Mouse (Mus musculus) midbrain, embryonic 11.5 days (tissue): ENCODE data around the gene Msx1. TPM values are rescaled to one million over a fixed set of nuclear protein-coding genes. Genes with fewer than 3 reads are reported as not detected.
"Not testable (repeated sequence)": the region's sequence is repeated elsewhere in the genome, so short reads cannot be mapped to it uniquely, and the experiment has no call there.

Experiments
- ATAC-seq: fragments of 200-750 bp; cut with Nextera tagmentation; 2 replicates; pipeline ENCODE4 v1.8.0; 2017; ENCODE audit warnings: moderate TSS enrichment, moderate library complexity; ENCODE audit not compliant: low FRiP score
- DNase-seq: peaks from one replicate; pipeline ENCODE4 v3.0.0; 2015; ENCODE audit warnings: low spot score; ENCODE audit errors: missing footprints
- H3K27ac ChIP-seq: fragments of 300-500 bp; sonication (generic); 2 replicates; pipeline ENCODE4 v1.5.1; 2014; ENCODE audit warnings: low read depth, low read length
- H3K27me3 ChIP-seq: fragments of 300-500 bp; sonication (generic); 2 replicates; pipeline ENCODE4 v1.6.1; 2014; ENCODE audit warnings: mild to moderate bottlenecking, low read length, moderate library complexity, mixed read lengths; ENCODE audit not compliant: control insufficient read depth, insufficient read depth
- H3K36me3 ChIP-seq: fragments of 300-500 bp; sonication (generic); 2 replicates; pipeline ENCODE4 v1.6.1; 2014; ENCODE audit warnings: mild to moderate bottlenecking, low read length, moderate library complexity, mixed read lengths; ENCODE audit not compliant: control insufficient read depth, insufficient read depth
- H3K4me1 ChIP-seq: fragments of 300-500 bp; sonication (generic); 2 replicates; pipeline ENCODE4 v1.6.1; 2014; ENCODE audit warnings: low read length; ENCODE audit not compliant: control insufficient read depth, insufficient read depth
- H3K4me2 ChIP-seq: fragments of 300-500 bp; sonication (generic); 2 replicates; pipeline ENCODE4 v1.6.1; 2014; ENCODE audit warnings: mild to moderate bottlenecking, moderate library complexity
- H3K4me3 ChIP-seq: fragments of 300-500 bp; sonication (generic); 2 replicates; pipeline ENCODE4 v1.5.1; 2014; ENCODE audit warnings: low read depth, low read length
- H3K9ac ChIP-seq: fragments of 300-500 bp; sonication (generic); 2 replicates; pipeline ENCODE4 v1.6.1; 2014; ENCODE audit warnings: low read length
- H3K9me3 ChIP-seq: fragments of 300-500 bp; sonication (generic); 2 replicates; pipeline ENCODE4 v1.6.1; 2016; ENCODE audit warnings: low read length; ENCODE audit not compliant: control insufficient read depth
- WGBS: fragments of 180-500 bp; shearing (Covaris S2); extraction: QIAGEN DNeasy Blood & Tissue Kit; methylation state at CpG from one replicate; pipeline ENCODE4 v1.1.7; 2014; 5-methylcytosine and 5-hydroxymethylcytosine counted together
- polyA plus RNA-seq: library from polyadenylated mRNA; unstranded; fragments of >200 nt; fragmentation: Nextera tagmentation; extraction: Ambion mirVana; gene quantifications from 2 replicates; pipeline ENCODE4 v1.2.1, GENCODE M21; 2014

Gene Msx1
- polyA plus RNA-seq, 1 experiment from 2014 or later: 104 TPM

- Histone ChIP-seq H3K27ac (no peak overlapping the region), H3K4me1 (peaks cover 9% of the 10 kb centered on the region), H3K4me3 (no peak overlapping the region), H3K36me3 (no peaks in the 10 kb centered on the region), H3K4me2 (no peak overlapping the region), H3K9ac (no peak overlapping the region), H3K9me3 (no peaks in the 10 kb centered on the region), H3K27me3 (peaks cover 3% of the 10 kb centered on the region; the same call in 1 of the 2 replicates)
- peak; percentile 84 for DNase-seq
- ATAC-seq: peak; percentile 78
- 31% methylated on average over 8 of the region's 8 CpGs for WGBS
Measured at GRCm38 (mm10) chr5:37848991-37849719, 24.8 kb upstream of the Msx1 start.

- H3K27ac ChIP-seq: no peak overlapping the region
- H3K4me1 ChIP-seq: peaks cover 15% of the 10 kb centered on the region
- DNase-seq (no peak), ATAC-seq (peak; percentile 23; the same call in 1 of the 2 replicates)
- H3K4me2 ChIP-seq: no peak overlapping the region
- no peak overlapping the region for H3K9ac ChIP-seq
- peaks cover 78% of the 10 kb centered on the region for H3K27me3 ChIP-seq
- H3K9me3 ChIP-seq: no peaks in the 10 kb centered on the region
- H3K36me3 ChIP-seq: no peaks in the 10 kb centered on the region
- H3K4me3 ChIP-seq: no peak overlapping the region
- WGBS: 32% methylated on average over 3 of the region's 3 CpGs
Measured at GRCm38 (mm10) chr5:37836267-37836646, 11.9 kb upstream of the Msx1 start.

DNA sequence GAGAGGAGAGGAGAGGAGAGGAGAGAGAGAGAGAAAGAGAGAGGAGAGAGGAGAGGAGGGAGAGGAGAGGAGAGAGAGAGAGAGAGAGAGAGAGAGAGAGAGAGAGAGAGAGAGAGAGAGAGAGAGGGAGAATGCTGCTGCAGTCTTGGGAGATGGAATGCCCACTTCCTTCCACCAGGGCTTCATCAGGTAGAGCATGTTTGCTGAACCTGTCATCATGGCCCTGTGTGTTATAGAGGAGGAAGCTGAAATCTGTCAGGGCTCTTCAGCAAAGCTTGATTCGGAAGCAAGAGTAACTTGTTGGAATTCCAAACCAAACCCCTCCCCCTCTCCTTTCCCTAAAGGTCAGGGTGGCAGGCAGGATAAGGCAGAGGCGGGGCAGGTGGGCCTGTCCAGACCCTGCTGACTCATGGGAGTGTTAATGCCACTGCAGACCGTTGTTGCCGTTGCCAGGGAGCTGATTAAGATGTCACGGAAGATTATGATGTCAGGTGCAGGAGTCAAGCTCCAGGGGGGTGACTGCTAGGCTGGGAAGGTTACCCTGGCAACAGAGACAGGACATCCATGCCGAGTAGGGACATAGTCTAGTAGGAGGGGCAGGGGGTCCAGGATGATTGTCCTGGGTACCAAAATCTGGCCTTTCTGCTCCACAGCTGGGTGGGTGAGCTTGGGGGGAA, 11.3 kb upstream of the Msx1 start:
- ATAC-seq: peak; percentile 95
- no peak overlapping the region for H3K9ac ChIP-seq
- H3K36me3 ChIP-seq: no peaks in the 10 kb centered on the region
- WGBS: 1% methylated on average over 6 of the region's 6 CpGs
- no peaks in the 10 kb centered on the region for H3K9me3 ChIP-seq
- H3K4me2 ChIP-seq: no peak overlapping the region
- no peak overlapping the region for H3K27ac ChIP-seq
- H3K4me1 ChIP-seq: peaks cover 15% of the 10 kb centered on the region
- peaks cover 81% of the 10 kb centered on the region for H3K27me3 ChIP-seq
- peak; percentile 97 for DNase-seq
- no peak overlapping the region for H3K4me3 ChIP-seq

DNA sequence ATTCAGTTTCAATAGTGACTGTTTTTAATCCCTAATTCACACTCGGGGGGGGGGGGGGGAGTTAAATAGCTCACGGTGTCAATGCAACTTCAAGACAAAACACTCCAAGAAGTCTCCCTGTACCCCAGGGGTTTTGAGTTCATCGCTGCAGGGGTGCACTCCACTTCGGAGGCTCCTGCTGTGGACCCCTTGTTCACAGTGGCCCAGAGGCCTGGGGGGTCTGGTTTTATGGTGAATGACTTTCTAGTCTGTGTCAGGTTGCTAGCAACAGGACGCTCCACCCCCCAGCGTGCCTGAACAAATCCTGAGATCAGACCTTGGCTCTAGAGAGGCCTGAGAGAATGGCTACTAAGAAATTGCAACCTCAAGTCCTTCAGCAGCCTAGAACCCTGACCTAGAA, 8.4 kb upstream of the Msx1 start:
- Histone ChIP-seq H3K27me3 (peaks cover 90% of the 10 kb centered on the region), H3K4me3 (no peak overlapping the region), H3K4me1 (peaks cover 26% of the 10 kb centered on the region), H3K27ac (no peak overlapping the region), H3K36me3 (no peaks in the 10 kb centered on the region), H3K9ac (no peak overlapping the region), H3K9me3 (no peaks in the 10 kb centered on the region; the same call in 1 of the 2 replicates), H3K4me2 (no peak overlapping the region)
- DNase-seq: peak; percentile 85
- ATAC-seq: no peak
- WGBS: 3% methylated on average over 6 of the region's 6 CpGs

- Histone ChIP-seq H3K9ac (no peak overlapping the region), H3K36me3 (no peaks in the 10 kb centered on the region), H3K4me3 (no peak overlapping the region), H3K9me3 (no peaks in the 10 kb centered on the region; the same call in 1 of the 2 replicates), H3K27ac (no peak overlapping the region), H3K4me1 (peaks cover 33% of the 10 kb centered on the region), H3K4me2 (no peak overlapping the region), H3K27me3 (peaks cover 90% of the 10 kb centered on the region)
- WGBS: 7% methylated on average over 13 of the region's 13 CpGs
- DNase-seq (peak; percentile 94), ATAC-seq (no peak)
Measured at GRCm38 (mm10) chr5:37832031-37832430, 7.6 kb upstream of the Msx1 start.

DNA sequence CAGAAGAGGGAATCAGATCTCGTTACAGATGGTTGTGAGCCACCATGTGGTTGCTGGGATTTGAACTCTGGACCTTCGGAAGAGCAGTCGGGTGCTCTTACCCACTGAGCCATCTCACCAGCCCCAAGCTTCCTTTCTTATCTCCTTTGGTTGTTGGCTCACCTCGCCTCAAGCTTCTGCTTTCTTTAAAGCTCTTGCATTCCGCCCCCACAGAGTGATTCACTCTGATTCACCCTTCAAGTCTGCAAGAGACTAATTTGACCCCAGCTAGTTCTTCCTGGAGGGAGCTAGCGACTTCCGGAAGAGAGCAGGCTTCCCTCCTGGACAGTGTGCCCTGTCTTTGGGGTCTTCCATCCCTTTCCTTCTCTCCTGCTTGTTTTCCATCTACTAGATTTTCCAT, 6.1 kb upstream of the Msx1 start:
- ATAC-seq, H3K9me3 ChIP-seq, H3K36me3 ChIP-seq, DNase-seq, H3K27ac ChIP-seq, H3K4me2 ChIP-seq, H3K9ac ChIP-seq, H3K4me3 ChIP-seq: not testable (repeated sequence)
- Histone ChIP-seq H3K27me3 (peaks cover 96% of the 10 kb centered on the region), H3K4me1 (peaks cover 35% of the 10 kb centered on the region)
- 24% methylated on average over 6 of the region's 7 CpGs for WGBS

DNA sequence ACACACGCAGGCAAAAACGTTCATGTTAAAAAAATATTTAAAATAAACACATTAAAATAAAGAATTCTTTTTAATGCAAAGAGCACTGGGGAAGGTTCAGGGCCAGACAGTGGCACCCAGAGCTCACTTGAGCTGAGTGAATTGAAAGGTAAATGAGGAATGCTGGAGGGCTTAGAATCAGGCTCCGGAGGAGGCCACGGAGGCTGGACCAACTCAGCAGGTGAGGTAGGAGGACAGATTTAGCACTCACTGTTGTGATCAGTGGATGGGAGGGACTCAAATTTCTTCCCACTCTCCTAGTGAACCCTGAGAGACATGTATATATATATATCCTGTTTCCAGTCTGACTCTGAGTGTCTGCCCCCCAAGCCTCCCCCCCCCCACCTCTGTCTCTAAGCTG, 5.5 kb upstream of the Msx1 start:
- Histone ChIP-seq H3K4me2 (no peak overlapping the region), H3K4me3 (no peak overlapping the region), H3K27me3 (peaks cover 97% of the 10 kb centered on the region), H3K9ac (no peak overlapping the region), H3K9me3 (no peaks in the 10 kb centered on the region; the same call in 1 of the 2 replicates), H3K36me3 (no peaks in the 10 kb centered on the region), H3K4me1 (peaks cover 31% of the 10 kb centered on the region), H3K27ac (no peak overlapping the region)
- WGBS: 1% methylated on average over 4 of the region's 4 CpGs
- DNase-seq: peak; percentile 89
- ATAC-seq: no peak

GRCm38 (mm10) chr5:37829296-37829670, 4.9 kb upstream of the Msx1 start:
- ATAC-seq (no peak), DNase-seq (peak; percentile 93)
- no peaks in the 10 kb centered on the region for H3K36me3 ChIP-seq
- no peaks in the 10 kb centered on the region; the same call in 1 of the 2 replicates for H3K9me3 ChIP-seq
- H3K4me2 ChIP-seq: no peak overlapping the region
- WGBS: 0% methylated on average over 10 of the region's 10 CpGs
- H3K9ac ChIP-seq: no peak overlapping the region
- peaks cover 97% of the 10 kb centered on the region for H3K27me3 ChIP-seq
- no peak overlapping the region for H3K27ac ChIP-seq
- peaks cover 31% of the 10 kb centered on the region for H3K4me1 ChIP-seq
- no peak overlapping the region for H3K4me3 ChIP-seq

DNA sequence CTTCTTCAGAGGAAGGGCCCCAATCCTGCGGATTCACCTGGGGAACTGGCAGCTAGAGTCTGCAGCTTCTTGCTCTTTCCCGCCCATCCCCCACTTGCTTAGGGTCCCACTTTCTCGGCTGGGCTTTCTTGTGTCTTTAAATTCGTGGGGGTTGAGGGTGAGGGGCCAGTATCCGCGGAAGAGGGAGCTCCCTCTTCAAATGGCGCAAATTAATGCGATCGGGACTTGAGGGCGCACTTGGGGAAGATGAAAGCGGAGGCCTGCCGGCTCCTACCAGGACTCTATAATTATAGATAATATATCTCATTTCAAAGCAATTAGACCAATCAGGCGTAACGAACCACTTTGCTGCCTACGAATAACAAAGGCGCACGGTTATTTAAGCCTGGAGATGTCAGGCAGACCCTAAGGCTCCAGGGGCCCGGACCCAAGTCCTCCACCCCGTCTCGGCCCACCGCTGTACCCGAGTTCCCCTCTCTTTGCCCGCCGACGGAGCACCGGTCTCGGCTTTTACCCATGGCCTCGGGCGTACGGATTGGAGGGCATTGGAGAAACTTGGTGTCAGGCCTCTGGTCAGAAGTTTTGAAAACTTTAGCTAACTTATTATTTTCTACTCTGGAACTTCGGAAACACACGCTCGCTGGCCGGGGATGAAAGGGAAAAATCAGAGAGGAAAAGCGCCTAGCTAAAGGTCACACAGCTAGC, 4.4 kb upstream of the Msx1 start:
- Histone ChIP-seq H3K9me3 (no peaks in the 10 kb centered on the region; the same call in 1 of the 2 replicates), H3K27ac (no peak overlapping the region), H3K27me3 (peaks cover 97% of the 10 kb centered on the region), H3K4me1 (peaks cover 35% of the 10 kb centered on the region), H3K36me3 (no peaks in the 10 kb centered on the region), H3K4me3 (no peak overlapping the region), H3K9ac (no peak overlapping the region), H3K4me2 (peak overlapping the region; percentile 22; the same call in 1 of the 2 replicates)
- DNase-seq (peak; percentile 93), ATAC-seq (no peak)
- WGBS: under 1% methylated on average over 35 of the region's 35 CpGs
